Mouse (Mus musculus): ENCODE measurements at regions not wholly inside any gene's neighbourhood (a gene's known extent, or its start where the extent isn't known, plus 50 kb on each side); places are given as distances from the start of the nearest gene placed in this dataset.

DNA sequence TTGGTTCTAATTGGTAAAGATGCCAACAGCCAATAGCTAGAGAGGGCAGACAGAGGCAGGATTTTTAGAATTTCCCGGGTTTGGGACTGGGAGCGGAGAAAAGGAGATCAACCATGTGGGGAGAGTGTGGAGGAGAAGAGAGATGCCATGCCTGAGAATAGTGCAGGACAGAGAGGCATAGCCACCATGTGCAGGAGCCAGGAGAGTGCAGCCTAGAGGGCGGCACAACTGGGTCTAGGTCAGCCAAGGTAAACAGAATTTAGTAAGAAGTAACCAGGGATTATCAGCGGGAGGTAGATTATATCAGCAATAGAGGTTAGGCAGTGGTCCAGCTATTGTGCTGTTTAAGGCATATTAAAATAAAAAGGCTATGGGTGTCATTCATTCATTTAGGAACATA, 325.2 kb upstream of the Aco1 start:
- no peaks in the 10 kb centered on the region for H3K79me2 ChIP-seq (ENCODE audit: control insufficient read depth, insufficient read depth, low read length, poor library complexity)
- no peak overlapping the region for H3K4me3 ChIP-seq (ENCODE audit: control insufficient read depth in 1 of 2, insufficient read depth in 1 of 2, low read depth in 2 of 2, low read length in 2 of 2)
- no peak for DNase-seq (ENCODE audit: low read depth, low spot score)
- H3K27me3 ChIP-seq (ENCODE audit: control insufficient read depth in 1 of 2, insufficient read depth in 2 of 2, low read length in 2 of 2), result no peaks in the 10 kb centered on the region
- no peaks in the 10 kb centered on the region for H3K4me1 ChIP-seq (ENCODE audit: control insufficient read depth in 1 of 2, insufficient read depth in 2 of 2, low read length in 2 of 2)
- no peak for TF ChIP-seq RAD21 (IDR thresholded peaks at IDR 0.05; ENCODE audit: low read depth, low read length)
- no peak for TF ChIP-seq GABPA (IDR thresholded peaks at IDR 0.05; ENCODE audit: low read depth, low read length)
- TF ChIP-seq NRF1 (IDR thresholded peaks at IDR 0.05; ENCODE audit: insufficient read depth, low read depth, low read length, poor library complexity, severe bottlenecking), result no peak
- TF ChIP-seq CHD2 (IDR thresholded peaks at IDR 0.05; ENCODE audit: low read length), result no peak
- TF ChIP-seq POLR2AphosphoS2 (IDR thresholded peaks at IDR 0.05; ENCODE audit: low read length), result no peak
- H3K9ac ChIP-seq (ENCODE audit: control insufficient read depth, low read depth, low read length, poor library complexity, severe bottlenecking), result no peak overlapping the region
- H3K27ac ChIP-seq (ENCODE audit: control insufficient read depth, low read depth, low read length), result no peak overlapping the region
- no peaks in the 10 kb centered on the region for H3K36me3 ChIP-seq (ENCODE audit: control insufficient read depth in 1 of 2, insufficient read depth in 2 of 2, low read length in 2 of 2)
- H3K9me3 ChIP-seq (replicated peaks; ENCODE audit: insufficient read depth, low read length), result no peaks in the 10 kb centered on the region

DNA sequence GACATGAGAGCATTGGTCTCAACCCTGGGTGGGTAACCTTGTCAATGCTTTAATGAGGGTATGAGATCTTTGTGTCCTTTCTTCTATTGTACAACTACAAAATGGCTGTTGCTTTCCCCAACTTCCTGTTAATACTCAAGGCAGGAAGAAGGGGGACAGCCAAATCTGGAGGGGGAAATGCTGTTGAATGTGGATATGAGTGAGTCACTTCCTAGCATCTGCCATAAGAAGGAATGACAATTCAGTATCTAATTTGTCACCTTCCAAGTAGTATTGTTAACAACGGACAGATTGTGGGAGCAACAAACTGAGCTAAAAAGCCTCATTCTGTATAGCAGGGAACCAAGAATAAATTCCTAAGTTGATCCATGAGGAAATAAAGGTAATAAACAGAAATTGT, 309.2 kb upstream of the Aco1 start:
- Histone ChIP-seq H3K27ac (ENCODE audit: control insufficient read depth, low read depth, low read length) (no peak overlapping the region), H3K9me3 (replicated peaks; ENCODE audit: insufficient read depth, low read length) (no peaks in the 10 kb centered on the region), H3K36me3 (ENCODE audit: control insufficient read depth in 1 of 2, insufficient read depth in 2 of 2, low read length in 2 of 2) (no peaks in the 10 kb centered on the region), H3K27me3 (ENCODE audit: control insufficient read depth in 1 of 2, insufficient read depth in 2 of 2, low read length in 2 of 2) (no peaks in the 10 kb centered on the region), H3K79me2 (ENCODE audit: control insufficient read depth, insufficient read depth, low read length, poor library complexity) (no peaks in the 10 kb centered on the region), H3K4me3 (ENCODE audit: control insufficient read depth in 1 of 2, insufficient read depth in 1 of 2, low read depth in 2 of 2, low read length in 2 of 2) (no peak overlapping the region), H3K4me1 (ENCODE audit: control insufficient read depth in 1 of 2, insufficient read depth in 2 of 2, low read length in 2 of 2) (no peaks in the 10 kb centered on the region), H3K9ac (ENCODE audit: control insufficient read depth, low read depth, low read length, poor library complexity, severe bottlenecking) (no peak overlapping the region)
- no peak for DNase-seq (ENCODE audit: low read depth, low spot score)
- no peak for TF ChIP-seq POLR2AphosphoS5 (IDR thresholded peaks at IDR 0.05; ENCODE audit: borderline replicate concordance, low read depth, low read length)
- TF ChIP-seq MXI1 (IDR thresholded peaks at IDR 0.05; ENCODE audit: low read depth, low read length), result no peak
- TF ChIP-seq POLR2AphosphoS2 (IDR thresholded peaks at IDR 0.05; ENCODE audit: low read length), result no peak
- TF ChIP-seq MAZ (IDR thresholded peaks at IDR 0.05; ENCODE audit: low read depth, low read length), result no peak
